Comparison of ENCODE assay signal across 8 mouse cellular contexts in genomic region chr14:55671833-55672740, GRCm38 (mm10). TPM values are rescaled to one million over a fixed set of nuclear protein-coding genes. Genes with fewer than 3 reads are reported as not detected.
DNase-seq lines count a peak whose midpoint lies in the region; ATAC-seq and TF ChIP-seq lines count a peak whose summit lies in the region.

Gmpr2 (plus strand) TSS chr14:55671941.
Nedd8 (minus strand) TSS chr14:55672124.

- peak; percentile 97 for DNase-seq in ES-E14 (ENCODE audit: low read depth, low spot score)
- peak; percentile 91 for DNase-seq in cerebellum, adult 11-12 months
- DNase-seq in heart, postnatal 25 days (ENCODE audit: low spot score) = peak; percentile 89
- peak; percentile 93 to 97 for DNase-seq in layer of hippocampus, adult 18-20 months (ENCODE audit: low spot score in 2 of 2)
- peak; percentile 96 for DNase-seq in lung, adult 2 months
- peak; percentile 83 to 89 for DNase-seq in thymus, adult 18-20 months

- H3K9me3 ChIP-seq in ES-E14 (ENCODE audit: control insufficient read depth, insufficient read depth, low read depth, low read length) = no peaks in the 10 kb centered on the region
- no peaks in the 10 kb centered on the region for H3K9me3 ChIP-seq in forebrain, embryonic 15.5 days

- peaks cover 6% of the 10 kb centered on the region for H3K36me3 ChIP-seq in ES-E14 (ENCODE audit: control insufficient read depth, insufficient read depth, low read length, poor library complexity, severe bottlenecking)
- peaks cover 21% of the 10 kb centered on the region for H3K36me3 ChIP-seq in forebrain, embryonic 15.5 days

- peak within 1 kb of the TSS; percentile 93 for H3K9ac ChIP-seq in ES-E14 (ENCODE audit: insufficient read depth, low read depth, low read length, poor library complexity, severe bottlenecking)
- H3K9ac ChIP-seq in forebrain, embryonic 15.5 days (replicated peaks) = peak within 1 kb of the TSS; percentile 70

- peak; percentile 71; the same call in 1 of the 2 replicates for TF ChIP-seq POLR2A in lung, adult 2 months (IDR thresholded peaks at IDR 0.05; ENCODE audit: borderline replicate concordance, extremely low read depth, low read depth, low read length)

- intact Hi-C loops in heart, postnatal 25 days (cut with DNase I) = loop anchor here (5.0 kb wide), 1 partner anchor 35 kb away; the partner anchor contains the start of genes Gm49378 and Ipo4

- WGBS in forebrain, embryonic 15.5 days = under 1% methylated on average over 38 of the region's 38 CpGs
- WGBS in lung, adult 2 months = under 1% methylated on average over 38 of the region's 38 CpGs

- peak within 1 kb of the TSS; percentile 84 to 89 for H3K4me3 ChIP-seq in ES-E14 (ENCODE audit: insufficient read depth in 1 of 2, low read depth in 1 of 2, low read length in 2 of 2, poor library complexity in 1 of 2, severe bottlenecking in 1 of 2)
- H3K4me3 ChIP-seq in forebrain, embryonic 15.5 days = peak within 1 kb of the TSS; percentile 70
- H3K4me3 ChIP-seq in lung, adult 2 months (replicated peaks; ENCODE audit: extremely low read depth, low read depth, low read length) = peak within 1 kb of the TSS; percentile 97

- H3K27ac ChIP-seq in ES-E14 (ENCODE audit: insufficient read depth, low read depth, low read length, poor library complexity, severe bottlenecking) = peak within 1 kb of the TSS; percentile 89
- H3K27ac ChIP-seq in forebrain, embryonic 15.5 days (replicated peaks) = peak within 1 kb of the TSS; percentile 90

- no peaks in the 10 kb centered on the region for H3K27me3 ChIP-seq in forebrain, embryonic 15.5 days

- in situ Hi-C loops in ES-E14 (cut with MboI; ENCODE audit: low sequenced_read_pairs in 2 of 2, unreplicated experiment in 2 of 2) = no loop called here

- ATAC-seq in forebrain, embryonic 15.5 days (replicated peaks) = peak; percentile 99
- peak; percentile 98 for ATAC-seq in neutrophil, adult 5-6 weeks (ENCODE audit: extremely low read depth, insufficient number of reproducible peaks, low FRiP score, poor library complexity, severe bottlenecking)

- no peak for TF ChIP-seq CTCF in lung, adult 2 months (IDR thresholded peaks at IDR 0.05; ENCODE audit: insufficient read depth, low read length)

- H3K4me1 ChIP-seq in ES-E14 (ENCODE audit: control insufficient read depth in 2 of 2, insufficient read depth in 2 of 2, low read length in 2 of 2, poor library complexity in 1 of 2) = peaks cover 0 to 4% of the 10 kb centered on the region in 2 experiments; a peak in 1 of 4 replicates
- peaks cover 34% of the 10 kb centered on the region for H3K4me1 ChIP-seq in forebrain, embryonic 15.5 days
- peaks cover 4% of the 10 kb centered on the region; the same call in 1 of the 2 replicates for H3K4me1 ChIP-seq in lung, adult 2 months (ENCODE audit: control insufficient read depth, insufficient read depth, low read length)

- peak within 1 kb of the TSS; percentile 83 for H3K4me2 ChIP-seq in forebrain, embryonic 15.5 days (replicated peaks)

TF ChIP-seq in ES-E14, 5 proteins besides CTCF, POLR2A, EP300 and RAD21:
- no peak for TF ChIP-seq ZC3H11A (IDR thresholded peaks at IDR 0.05; ENCODE audit: borderline replicate concordance, low read depth, low read length)
- peak; percentile 100 for TF ChIP-seq HCFC1 (IDR thresholded peaks at IDR 0.05; ENCODE audit: borderline replicate concordance, insufficient read depth, low read length)
- TF ChIP-seq ZNF384 (IDR thresholded peaks at IDR 0.05; ENCODE audit: low read depth, low read length) = no peak
- peak; percentile 64 for TF ChIP-seq CHD2 (IDR thresholded peaks at IDR 0.05; ENCODE audit: low read depth, low read length)
- TF ChIP-seq MAFK (IDR thresholded peaks at IDR 0.05; ENCODE audit: insufficient read depth, low read depth, low read length) = 0 out of 2 replicates have a peak, but pooled peaks have one; percentile 25

RNA-seq across cellular contexts. Expression of gene Gmpr2, which starts in this region (rescaled TPM):
- 15.3 and 18.2 TPM in 2 replicates for total RNA-seq in ES-E14 (2012; rRNA removed)
- polyA plus RNA-seq in forebrain, embryonic 15.5 days (2015; fragmentation: Nextera tagmentation; extraction: Ambion mirVana) = 56.7 and 62.2 TPM in 2 replicates
- total RNA-seq in heart, postnatal 25 days (2021) = 10 to 100 TPM in 1 of 2 experiments, 1 to 10 TPM in 1; 8.9 to 11.2 TPM
- 10 to 100 TPM; 23.3 to 26.4 TPM for total RNA-seq in layer of hippocampus, adult 18-20 months (2021)
- polyA plus RNA-seq in lung, adult 2 months (2012; rRNA removed) = 11.8 and 18.7 TPM in 2 replicates
- 27.5 and 44.8 TPM in 2 replicates for total RNA-seq in neutrophil, adult 5-6 weeks (2017)

RNA-seq across cellular contexts. Expression of gene Nedd8, which starts in this region (rescaled TPM):
- 187 and 253 TPM in 2 replicates for total RNA-seq in ES-E14 (2012; rRNA removed)
- 563 and 611 TPM in 2 replicates for polyA plus RNA-seq in forebrain, embryonic 15.5 days (2015; fragmentation: Nextera tagmentation; extraction: Ambion mirVana)
- total RNA-seq in heart, postnatal 25 days (2021) = 100 to 1,000 TPM; 252 to 263 TPM
- total RNA-seq in layer of hippocampus, adult 18-20 months (2021) = 100 to 1,000 TPM; 294 to 304 TPM
- 170 and 270 TPM in 2 replicates for polyA plus RNA-seq in lung, adult 2 months (2012; rRNA removed)
- 158 and 211 TPM in 2 replicates for total RNA-seq in neutrophil, adult 5-6 weeks (2017)

Comparison
In these comparisons a context has a peak if more than half of its experiments do, and no peak if none do; other contexts are left out.
1. Peak in every context shown above with its lines: DNase-seq, ATAC-seq, H3K4me3 ChIP-seq and H3K27ac ChIP-seq.